Mouse (Mus musculus): ENCODE measurements around the gene Scrn1.

The Scrn1 gene

DNA sequence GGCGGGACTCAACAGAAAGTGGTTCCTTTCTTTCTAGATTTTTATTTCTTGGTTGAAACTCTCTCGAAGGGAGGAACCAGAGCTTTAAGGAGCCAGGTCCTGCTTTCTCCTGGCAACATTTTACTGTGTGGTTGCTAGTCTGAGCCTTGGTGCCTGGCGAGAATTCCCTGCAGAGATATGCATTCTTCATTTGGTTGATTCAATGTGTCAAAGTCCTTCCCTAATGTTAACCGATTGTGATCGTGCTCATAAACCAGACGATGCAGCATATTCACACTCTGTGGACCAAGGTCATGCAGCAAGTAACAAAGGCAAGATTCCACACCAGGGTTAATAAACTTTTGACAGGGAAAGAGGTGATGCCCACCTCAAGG lies 244 bp upstream of the Scrn1 start:
- no peak for DNase-seq (ENCODE audit: low read depth)

DNA sequence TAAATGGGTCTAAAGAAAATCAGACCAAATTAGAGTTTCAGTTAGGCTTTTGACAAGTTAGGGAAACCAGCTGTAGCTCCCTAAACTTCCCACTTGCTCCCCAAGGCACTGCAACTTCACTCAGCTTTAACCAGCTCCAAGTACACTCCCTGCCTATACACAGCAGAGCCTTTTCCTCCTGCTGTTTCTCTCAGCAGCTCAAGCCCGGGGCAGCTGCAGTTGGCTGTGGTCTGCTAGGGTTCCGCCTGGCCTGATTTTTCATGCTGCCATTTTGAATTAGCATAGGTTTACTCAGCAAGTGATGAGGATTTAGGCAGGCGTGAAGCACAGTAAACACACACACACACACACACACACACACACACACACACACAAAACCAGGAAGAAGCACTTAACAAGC lies 1.3 kb downstream of the Scrn1 start:
- no peak for DNase-seq (ENCODE audit: low read depth)

DNA sequence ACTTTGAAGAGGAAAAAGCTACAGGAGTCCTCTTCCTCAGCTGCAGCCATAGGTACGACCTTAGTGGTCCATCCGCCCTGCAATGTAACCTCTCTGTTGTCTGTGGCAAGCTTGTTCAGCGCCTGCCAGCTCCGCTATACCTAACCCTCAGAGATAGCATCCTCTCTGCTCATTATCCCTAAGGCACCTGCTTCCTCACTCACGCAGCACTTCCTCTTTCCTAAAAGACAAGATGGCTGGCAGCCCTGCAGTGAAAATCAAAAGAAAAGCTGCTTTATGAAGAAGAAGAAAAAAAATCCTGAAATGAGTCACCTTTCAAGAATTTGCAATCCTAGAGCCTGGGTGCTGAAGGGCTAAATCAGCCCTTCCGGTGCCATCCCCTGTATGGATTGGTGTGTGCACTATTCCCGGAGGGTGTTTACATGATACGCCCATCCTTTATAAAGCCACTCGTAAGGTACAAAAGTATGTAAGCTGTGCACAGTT lies 1.7 kb downstream of the Scrn1 start:
- no peak for DNase-seq (ENCODE audit: low read depth)

GRCm38 (mm10) chr6:54563561-54563960 lies 2.7 kb downstream of the Scrn1 start:
- no peak for DNase-seq (ENCODE audit: low read depth)

- no peak for DNase-seq (ENCODE audit: low read depth)
These were observed 4.1 kb downstream of the Scrn1 start for GRCm38 (mm10) chr6:54562018-54562809.

GRCm38 (mm10) chr6:54558466-54558865 lies 7.8 kb downstream of the Scrn1 start:
- no peak for DNase-seq (ENCODE audit: low read depth)

DNA sequence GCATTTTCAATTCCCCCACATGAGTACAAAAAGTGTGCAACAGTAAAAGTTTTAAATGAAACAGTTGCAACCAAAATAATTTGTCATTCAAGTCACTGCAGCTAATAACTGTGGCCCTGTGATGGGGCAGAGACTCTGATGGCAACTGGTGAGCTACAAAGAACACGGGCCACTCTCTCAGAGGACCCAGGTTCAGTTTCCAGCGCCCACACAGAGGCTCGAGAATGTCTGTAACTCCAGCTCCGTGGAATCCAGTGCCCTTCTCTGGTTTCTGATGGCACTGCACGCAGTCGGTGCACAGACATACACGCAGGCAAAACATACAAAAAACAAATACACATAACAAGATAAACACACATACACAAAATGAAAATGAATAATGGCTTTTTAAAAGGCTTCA lies 8.6 kb downstream of the Scrn1 start:
- no peak for DNase-seq (ENCODE audit: low read depth)

GRCm38 (mm10) chr6:54555816-54556215 lies 10.5 kb downstream of the Scrn1 start:
- no peak for DNase-seq (ENCODE audit: low read depth)

DNA sequence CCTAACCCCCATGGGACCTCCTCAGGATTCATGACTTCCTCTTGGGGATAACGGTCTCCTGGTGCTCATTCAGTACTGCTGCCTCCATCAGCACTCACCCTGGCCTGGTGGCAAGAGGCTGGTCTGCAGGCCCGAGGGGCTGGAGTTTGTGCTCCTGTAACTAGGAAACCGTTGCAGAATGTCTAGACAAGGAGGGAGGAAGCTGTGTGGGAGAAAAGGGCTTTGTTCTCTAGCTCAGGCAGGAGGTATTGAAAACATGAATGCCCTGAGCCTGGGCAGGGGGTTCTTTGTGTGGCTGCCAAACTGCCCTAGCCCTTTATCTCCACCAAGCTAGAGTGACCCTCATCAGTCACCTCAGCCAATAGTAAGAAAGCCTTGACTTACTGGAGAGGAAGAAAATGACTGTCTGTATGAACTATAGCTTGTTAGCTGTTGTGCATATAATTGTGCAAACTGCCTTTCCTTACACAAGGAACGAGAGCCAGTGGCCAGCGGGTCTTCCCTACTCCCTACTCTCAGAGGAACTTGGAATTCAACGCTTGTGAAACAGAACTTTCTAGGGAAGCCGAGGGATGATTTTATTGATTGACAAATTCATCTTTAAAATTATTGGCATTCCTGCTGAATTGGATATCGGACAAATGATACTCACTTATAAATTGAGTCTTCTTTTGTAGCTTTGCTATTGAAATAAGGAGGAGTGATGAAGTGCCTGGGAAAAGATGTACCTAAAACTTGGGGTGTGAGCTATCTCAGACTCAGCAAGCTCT lies 11.8 kb downstream of the Scrn1 start:
- DNase-seq (ENCODE audit: low read depth): no peak

- DNase-seq (ENCODE audit: low read depth): no peak
These were observed 12.7 kb downstream of the Scrn1 start for GRCm38 (mm10) chr6:54553632-54554031.

- DNase-seq (ENCODE audit: low read depth): no peak
These were observed 13.4 kb downstream of the Scrn1 start for GRCm38 (mm10) chr6:54552721-54553413.

DNA sequence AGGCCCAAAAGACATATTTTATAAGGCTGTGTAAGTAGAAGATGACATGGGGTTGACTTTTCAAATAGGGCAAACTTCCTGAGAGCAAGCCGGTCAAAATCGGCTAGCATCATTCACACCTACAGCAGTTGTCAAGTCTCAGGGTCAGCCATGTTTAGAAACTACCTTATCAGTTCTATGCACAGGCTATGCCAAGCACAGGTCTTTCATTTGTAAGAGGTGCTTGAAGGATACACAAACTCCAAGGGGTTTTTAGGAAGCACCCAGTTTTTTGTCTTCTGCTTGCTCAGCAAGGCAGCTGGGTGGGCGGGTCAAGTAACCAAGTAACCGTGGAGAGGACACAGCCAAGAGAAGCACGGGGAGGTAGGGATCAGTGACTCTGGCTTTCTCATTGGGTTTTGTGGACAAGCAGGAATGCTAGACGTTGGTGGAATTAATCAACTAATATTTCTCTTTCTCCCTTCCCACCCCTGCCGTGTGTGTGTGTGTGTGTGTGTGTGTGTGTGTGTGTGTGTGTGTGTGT lies 15.4 kb downstream of the Scrn1 start:
- DNase-seq (ENCODE audit: low read depth): no peak

DNA sequence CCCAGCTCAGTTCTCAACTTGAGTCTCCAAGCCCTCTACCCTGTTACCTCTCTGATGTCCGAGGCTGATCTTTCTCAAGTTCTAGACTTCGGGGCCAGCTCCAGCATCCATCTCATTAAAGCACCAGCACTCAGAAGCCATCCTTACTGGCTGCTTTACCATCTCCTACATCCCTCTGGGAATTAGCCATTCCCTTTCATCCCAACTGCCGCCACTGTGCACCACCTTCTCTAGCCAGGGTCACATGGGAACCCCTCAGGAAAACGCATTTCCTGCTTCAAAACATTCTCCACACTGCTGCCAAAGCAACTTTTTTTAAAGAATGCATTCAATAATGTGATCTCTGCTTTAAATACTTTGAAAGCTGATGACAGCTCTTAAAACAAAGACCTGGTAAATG lies 17.0 kb downstream of the Scrn1 start:
- no peak for DNase-seq (ENCODE audit: low read depth)

- no peak for DNase-seq (ENCODE audit: low read depth)
These were observed 17.8 kb downstream of the Scrn1 start for GRCm38 (mm10) chr6:54548314-54549019.

DNA sequence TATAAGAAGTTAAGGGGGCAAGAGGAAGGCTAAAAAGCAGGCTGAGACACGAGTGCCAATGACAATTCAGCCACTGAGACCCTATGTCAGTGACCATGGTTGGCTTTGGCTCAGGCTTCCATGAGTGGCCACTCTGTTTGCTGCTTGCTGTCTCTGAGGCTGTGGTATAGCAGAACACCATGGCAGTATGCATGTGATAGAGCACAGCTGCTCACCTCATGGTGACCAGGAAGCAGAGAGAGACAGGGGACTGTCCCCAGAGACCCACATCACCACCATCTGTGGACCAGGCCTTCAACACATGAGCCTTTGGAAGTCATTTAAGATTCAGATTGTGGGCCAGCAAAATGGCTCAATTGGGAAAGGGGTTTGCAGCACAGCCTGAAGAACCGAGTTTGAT lies 22.6 kb downstream of the Scrn1 start:
- no peak for DNase-seq (ENCODE audit: low read depth)

DNA sequence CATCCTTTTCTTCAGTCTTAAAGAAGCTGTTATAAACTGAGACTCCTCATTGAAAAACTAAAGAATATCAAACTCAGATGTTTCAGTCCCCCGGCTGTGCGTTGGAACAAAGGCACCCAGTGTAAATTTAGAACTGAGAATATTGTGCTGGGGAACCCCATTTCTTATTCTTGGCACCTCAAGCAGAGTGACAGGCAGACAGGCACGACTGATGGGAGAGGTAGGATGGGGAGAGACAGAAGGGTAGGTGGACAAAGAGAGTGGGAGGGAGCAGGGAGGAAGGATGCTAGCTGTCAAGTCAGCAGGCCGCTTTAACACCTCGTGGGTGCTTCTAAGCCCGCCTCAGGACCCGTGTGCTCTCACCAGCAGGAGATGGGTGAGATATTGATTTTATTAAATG lies 23.5 kb downstream of the Scrn1 start:
- DNase-seq (ENCODE audit: low read depth): no peak

DNA sequence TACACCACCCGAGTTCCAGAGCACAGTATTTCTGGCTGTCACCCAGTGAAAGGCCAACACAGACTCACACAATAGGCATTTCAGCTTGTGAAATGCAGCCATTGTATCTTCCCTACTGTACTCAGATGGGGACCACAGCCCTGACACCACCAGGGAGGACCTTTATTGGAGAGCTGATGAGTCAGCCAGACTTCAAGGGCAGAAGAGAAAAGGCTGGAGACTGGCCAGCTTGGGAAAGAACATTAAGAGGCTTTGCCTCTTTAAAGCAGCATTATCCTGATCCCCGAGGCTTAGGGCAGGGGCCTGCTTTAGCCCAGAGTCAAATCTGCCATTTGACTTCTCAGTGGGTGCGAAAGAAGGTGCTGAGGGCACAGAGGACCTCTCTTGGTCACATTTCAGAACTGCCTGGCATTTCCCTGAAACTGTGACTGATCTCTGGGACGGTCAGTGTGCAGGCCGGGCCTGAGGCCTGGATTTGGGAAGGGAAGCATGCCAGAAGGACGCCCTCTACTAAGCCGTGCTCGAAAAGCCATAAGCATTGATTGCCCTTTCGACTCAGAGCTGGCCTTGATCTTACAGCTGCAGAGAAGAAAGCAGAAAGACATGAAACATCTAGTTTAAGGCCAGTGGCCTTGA lies 25.9 kb downstream of the Scrn1 start:
- DNase-seq (ENCODE audit: low read depth): no peak

DNA sequence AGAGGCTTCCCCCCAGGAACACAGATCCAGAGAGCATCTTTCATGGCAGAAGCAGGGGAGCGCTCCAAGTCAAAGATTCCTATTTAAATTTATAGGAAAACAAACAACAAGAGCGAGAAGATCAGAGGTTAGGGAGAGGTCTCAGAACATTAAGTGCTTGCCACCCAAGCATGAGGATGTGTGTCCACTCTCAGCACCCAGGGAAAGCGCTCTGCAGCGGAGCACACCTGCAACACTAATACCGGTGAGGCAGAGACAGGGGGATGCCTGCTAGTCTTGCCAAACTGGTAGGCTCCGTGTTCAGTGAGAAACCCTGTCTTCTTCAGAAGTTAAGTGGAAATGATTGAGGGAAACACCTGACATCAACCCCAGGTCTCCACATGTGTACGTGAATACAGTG lies 26.9 kb downstream of the Scrn1 start:
- DNase-seq (ENCODE audit: low read depth): no peak

GRCm38 (mm10) chr6:54538773-54539173 lies 27.5 kb downstream of the Scrn1 start:
- no peak for DNase-seq (ENCODE audit: low read depth)

DNA sequence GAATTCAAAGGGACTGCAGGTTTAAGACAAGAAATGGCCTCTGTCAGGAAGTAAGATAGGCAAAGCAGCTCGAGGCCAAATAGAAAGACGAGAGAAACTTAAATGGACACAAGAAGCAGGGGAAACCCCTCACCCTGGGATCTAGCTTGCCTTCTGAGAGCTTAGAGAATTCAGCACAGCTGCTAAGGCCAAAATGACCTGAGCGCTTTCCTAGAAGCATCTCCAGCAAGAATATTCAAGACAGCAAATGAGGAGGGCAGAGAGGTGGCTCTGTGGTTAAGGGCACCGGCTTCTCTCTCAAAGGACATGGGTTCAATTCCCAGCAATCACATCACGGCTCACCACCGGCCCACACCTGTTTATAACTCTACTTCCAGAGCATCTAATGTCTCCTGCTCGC lies 29.2 kb downstream of the Scrn1 start:
- DNase-seq (ENCODE audit: low read depth): no peak

DNA sequence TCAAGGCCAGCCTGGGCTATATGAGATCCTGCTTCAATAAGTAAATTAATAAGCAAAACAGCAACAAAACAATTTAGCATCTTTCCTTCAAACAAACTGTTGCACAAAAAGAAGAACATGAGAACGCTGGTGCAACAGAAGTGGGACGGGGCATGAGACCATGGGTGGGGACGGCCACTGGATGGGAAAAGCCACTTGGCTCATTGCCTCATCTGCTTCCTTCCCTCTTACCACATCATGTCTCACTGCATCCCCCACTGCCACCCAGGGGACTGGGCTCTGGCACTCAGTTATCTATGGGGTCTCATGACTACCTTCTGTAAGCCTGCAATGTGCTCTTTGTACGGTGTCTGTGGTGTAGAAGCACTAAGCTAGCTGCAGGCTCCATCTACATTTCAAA lies 30.8 kb downstream of the Scrn1 start:
- no peak for DNase-seq (ENCODE audit: low read depth)

Measured in 416B (cell line).